ENCODE assay signal across 8 mouse cellular contexts in the genomic region with DNA sequence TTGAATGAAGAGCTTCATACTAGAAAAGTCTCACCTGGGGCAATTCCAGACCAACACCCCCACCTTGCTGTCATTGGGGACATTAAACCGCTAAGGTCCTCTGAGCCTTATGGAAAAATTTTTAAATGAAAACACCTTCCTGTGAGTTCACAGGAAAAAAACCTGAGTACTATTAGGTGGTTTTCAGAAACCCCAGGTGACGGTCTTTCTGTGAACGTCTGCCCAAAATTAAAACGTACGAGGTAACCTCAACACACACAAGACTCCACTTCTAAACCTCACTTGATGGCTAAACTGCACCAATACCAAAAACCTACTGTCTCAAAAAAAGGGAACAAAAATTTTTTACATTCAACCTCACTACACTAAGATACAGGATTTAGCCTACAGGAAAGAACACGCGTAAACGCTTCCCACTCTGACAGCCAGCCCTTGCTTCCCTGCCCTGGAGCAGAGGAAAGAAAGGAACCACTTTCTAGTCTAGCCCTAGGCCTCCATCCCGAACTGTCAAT. TPM values are rescaled to one million over a fixed set of nuclear protein-coding genes. Genes with fewer than 3 reads are reported as not detected.
DNase-seq lines count a peak whose midpoint lies in the region; ATAC-seq and TF ChIP-seq lines count a peak whose summit lies in the region.

No protein-coding gene starts in this region.

- peak overlapping the region; percentile 97 for H3K9ac ChIP-seq in liver, embryonic 13.5 days

- no peak for TF ChIP-seq CTCF in thymus, adult 2 months (IDR thresholded peaks at IDR 0.05; ENCODE audit: borderline replicate concordance, control insufficient read depth, extremely low read depth, insufficient read depth, low read length, poor library complexity)

- peaks cover 70% of the 10 kb centered on the region for H3K4me1 ChIP-seq in erythroblast, embryonic 14.5 days (ENCODE audit: control insufficient read depth)
- peaks cover 29% of the 10 kb centered on the region for H3K4me1 ChIP-seq in thymus, adult 2 months (replicated peaks; ENCODE audit: control insufficient read depth, insufficient read depth, low read length)
- H3K4me1 ChIP-seq in liver, embryonic 13.5 days (replicated peaks) = peaks cover 65% of the 10 kb centered on the region

- WGBS in thymus, adult 2 months = 1% methylated on average over 9 of the region's 9 CpGs
- WGBS in liver, embryonic 13.5 days (ENCODE audit: insufficient replicate concordance) = 1% methylated on average over 9 of the region's 9 CpGs

- DNase-seq in thymus, adult 2 months = no peak
- DNase-seq in thymus, postnatal 0 days (ENCODE audit: low spot score) = no peak
- DNase-seq in liver, embryonic 13.5 days = no peak
- DNase-seq in urinary bladder, postnatal 10 days (ENCODE audit: low spot score) = no peak
- DNase-seq in gastrocnemius, postnatal 4 days (ENCODE audit: low spot score in 2 of 2) = no peak
- no peak for DNase-seq in right cerebral cortex, adult 18-20 months

- peak overlapping the region; percentile 95 for H3K4me2 ChIP-seq in liver, embryonic 13.5 days

- H3K27me3 ChIP-seq in erythroblast, embryonic 14.5 days (ENCODE audit: control insufficient read depth) = no peaks in the 10 kb centered on the region
- H3K27me3 ChIP-seq in thymus, adult 2 months (ENCODE audit: control insufficient read depth, insufficient read depth, low read length) = no peaks in the 10 kb centered on the region
- H3K27me3 ChIP-seq in liver, embryonic 13.5 days = no peaks in the 10 kb centered on the region

- H3K9me3 ChIP-seq in erythroblast, embryonic 14.5 days (ENCODE audit: control insufficient read depth, low read length) = no peaks in the 10 kb centered on the region
- no peaks in the 10 kb centered on the region for H3K9me3 ChIP-seq in liver, embryonic 13.5 days (replicated peaks)

- no peak overlapping the region for H3K27ac ChIP-seq in thymus, adult 2 months (ENCODE audit: control insufficient read depth, insufficient read depth, low read length)
- peak overlapping the region; percentile 94 for H3K27ac ChIP-seq in liver, embryonic 13.5 days

- H3K4me3 ChIP-seq in erythroblast, embryonic 14.5 days (replicated peaks) = peak overlapping the region; percentile 98
- H3K4me3 ChIP-seq in thymus, adult 2 months (ENCODE audit: control insufficient read depth, insufficient read depth, low read length) = peak overlapping the region; percentile 72
- H3K4me3 ChIP-seq in liver, embryonic 13.5 days (replicated peaks) = peak overlapping the region; percentile 95

- TF ChIP-seq POLR2A in thymus, adult 2 months (IDR thresholded peaks at IDR 0.05; ENCODE audit: control insufficient read depth, extremely low read depth, insufficient read depth, low read length, poor library complexity) = no peak

- H3K36me3 ChIP-seq in erythroblast, embryonic 14.5 days (ENCODE audit: control insufficient read depth) = peaks cover 35% of the 10 kb centered on the region
- H3K36me3 ChIP-seq in thymus, adult 2 months (ENCODE audit: control insufficient read depth, insufficient read depth, low read length) = no peaks in the 10 kb centered on the region
- peaks cover 23% of the 10 kb centered on the region for H3K36me3 ChIP-seq in liver, embryonic 13.5 days

- ATAC-seq in erythroblast, adult 5-6 weeks (replicated peaks; ENCODE audit: low FRiP score, poor library complexity, severe bottlenecking) = no peak
- ATAC-seq in liver, embryonic 13.5 days (ENCODE audit: low read depth) = no peak

RNA-seq across cellular contexts. Expression of a gene that starts 0.6 kb away (rescaled TPM):
- 1.6 and 1.8 TPM in 2 replicates for polyA plus RNA-seq in erythroblast, embryonic 14.5 days (2012)
- total RNA-seq in erythroblast, adult 5-6 weeks (2015; ENCODE audit: low replicate concordance) = 13.8 and 26.3 TPM in 2 replicates
- total RNA-seq in erythroblast, adult 5-6 weeks (2017; ENCODE audit: low replicate concordance) = 32.4 and 37.1 TPM in 2 replicates
- polyA plus RNA-seq in thymus, adult 2 months (2012; rRNA removed) = 74.1 and 86.5 TPM in 2 replicates
- 126 and 131 TPM in 2 replicates for polyA plus RNA-seq in thymus, postnatal 0 days (2015; fragmentation: Nextera tagmentation; extraction: Ambion mirVana)
- 136 and 159 TPM in 2 replicates for polyA plus RNA-seq in liver, embryonic 13.5 days (2015; fragmentation: Nextera tagmentation; extraction: Ambion mirVana)
- total RNA-seq in gastrocnemius, postnatal 4 days (2021) = 10 to 100 TPM; 49.5 to 50.7 TPM

RNA-seq across cellular contexts. Expression of a gene that starts 1.5 kb away (rescaled TPM):
- polyA plus RNA-seq in erythroblast, embryonic 14.5 days (2012) = 1.1 and 1.2 TPM in 2 replicates
- total RNA-seq in erythroblast, adult 5-6 weeks (2015; ENCODE audit: low replicate concordance) = 6.3 and 7.7 TPM in 2 replicates
- 9.2 and 9.9 TPM in 2 replicates for total RNA-seq in erythroblast, adult 5-6 weeks (2017; ENCODE audit: low replicate concordance)
- polyA plus RNA-seq in thymus, adult 2 months (2012; rRNA removed) = 22.2 and 32.2 TPM in 2 replicates
- polyA plus RNA-seq in thymus, postnatal 0 days (2015; fragmentation: Nextera tagmentation; extraction: Ambion mirVana) = 3.7 and 5.4 TPM in 2 replicates
- polyA plus RNA-seq in liver, embryonic 13.5 days (2015; fragmentation: Nextera tagmentation; extraction: Ambion mirVana) = 1.9 and 2.1 TPM in 2 replicates
- 10 to 100 TPM; 19.0 to 21.9 TPM for total RNA-seq in gastrocnemius, postnatal 4 days (2021)

Comparison
In these comparisons a context has a peak if more than half of its experiments do, and no peak if none do; other contexts are left out.
1. RNA of a gene that starts 0.6 kb away (polyA plus RNA-seq): 136 to 159 TPM in liver, embryonic 13.5 days, 126 to 131 TPM in thymus, postnatal 0 days and 74.1 to 86.5 TPM in thymus, adult 2 months; 1.6 to 1.8 TPM in erythroblast, embryonic 14.5 days; every median in the first group is over 10 times any median in the second.
2. Peak in every context shown above with its lines, with median percentiles within 50 percentile points of each other: H3K4me3 ChIP-seq.